Mouse (Mus musculus) frontal cortex, adult (tissue): ENCODE results near the gene Zfp326.
A peak's percentile ranks its signal among the peaks of the same experiment; 100 is the strongest.

Experiments used
- ATAC-seq: cut with Nextera tagmentation; 2 replicates; pipeline ENCODE4 v1.9.2; 2017; ENCODE audit warnings: mild to moderate bottlenecking, moderate library complexity, mixed read lengths; ENCODE audit not compliant: low TSS enrichment

Zfp326 gene

GRCm38 (mm10) chr5:105867427-105867826, 8.9 kb upstream of the Zfp326 start:
- ATAC-seq: no peak

DNA sequence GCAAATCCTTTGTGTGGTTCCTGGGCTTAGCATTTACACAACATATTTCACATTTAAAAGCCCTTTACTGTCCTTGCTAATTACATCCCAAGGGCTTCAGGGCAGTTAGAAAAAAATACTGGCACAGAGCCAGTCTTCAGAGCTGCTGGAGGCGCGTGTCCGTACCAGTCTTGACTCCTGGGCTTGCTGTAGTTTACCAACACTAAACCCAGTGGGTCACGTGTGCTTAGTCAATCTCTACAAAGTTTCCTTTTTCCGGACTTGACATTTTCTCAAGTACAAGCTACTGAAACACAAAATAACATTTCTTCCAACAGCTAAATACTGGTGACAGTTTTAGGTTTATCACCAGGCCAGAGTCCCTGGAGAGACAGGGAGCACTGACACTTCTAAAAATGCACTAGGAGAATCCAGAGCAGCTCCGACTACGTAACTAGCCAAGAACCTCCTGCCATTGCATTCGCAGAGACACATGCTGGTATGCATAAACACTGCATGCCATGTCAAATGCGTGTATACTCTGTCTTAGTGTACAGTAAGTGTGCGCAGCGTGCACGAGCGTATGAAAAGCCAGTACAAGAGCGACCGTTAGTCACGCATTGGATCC, 8.4 kb upstream of the Zfp326 start:
- ATAC-seq: 0 out of 2 replicates have a peak, but pooled peaks have one; percentile 23

DNA sequence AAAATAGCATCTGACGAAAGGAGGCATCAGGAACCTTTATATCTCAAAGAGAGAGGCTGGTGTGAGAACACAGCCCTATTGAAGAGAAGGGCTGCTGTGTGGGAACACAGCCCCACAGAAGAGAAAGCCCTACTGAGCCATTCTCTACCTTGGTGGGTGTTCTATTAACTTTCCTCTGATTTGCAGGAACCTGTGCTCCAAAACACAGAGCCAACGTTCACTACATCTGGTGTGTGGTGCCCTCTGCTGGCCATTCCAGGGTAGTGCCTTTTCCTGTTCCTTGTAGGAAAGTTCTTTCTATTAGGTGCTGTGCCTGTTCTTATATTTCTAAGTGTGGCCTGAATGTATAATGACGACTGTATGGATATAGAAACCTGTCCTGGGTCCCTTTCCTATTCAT, 7.8 kb upstream of the Zfp326 start:
- peak; percentile 85 for ATAC-seq

DNA sequence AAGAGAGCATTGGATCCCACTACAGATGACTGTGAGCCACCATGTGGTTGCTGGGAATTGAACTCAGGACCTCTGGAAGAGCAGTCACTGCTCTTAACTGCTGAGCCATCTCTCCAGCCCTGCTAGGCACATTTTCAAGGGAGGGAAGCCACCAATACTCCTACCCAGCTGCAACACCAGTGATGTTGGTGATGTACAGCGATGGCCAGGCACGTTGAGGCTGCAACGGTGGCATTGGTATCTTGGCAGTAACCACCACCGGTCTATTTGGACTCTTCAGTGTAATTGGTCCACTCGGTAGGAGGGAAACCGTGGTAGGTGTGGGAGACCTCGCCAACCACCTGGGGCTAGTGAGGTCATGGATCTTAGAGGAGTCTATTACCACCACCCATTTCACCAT, 6.6 kb upstream of the Zfp326 start:
- no peak for ATAC-seq

DNA sequence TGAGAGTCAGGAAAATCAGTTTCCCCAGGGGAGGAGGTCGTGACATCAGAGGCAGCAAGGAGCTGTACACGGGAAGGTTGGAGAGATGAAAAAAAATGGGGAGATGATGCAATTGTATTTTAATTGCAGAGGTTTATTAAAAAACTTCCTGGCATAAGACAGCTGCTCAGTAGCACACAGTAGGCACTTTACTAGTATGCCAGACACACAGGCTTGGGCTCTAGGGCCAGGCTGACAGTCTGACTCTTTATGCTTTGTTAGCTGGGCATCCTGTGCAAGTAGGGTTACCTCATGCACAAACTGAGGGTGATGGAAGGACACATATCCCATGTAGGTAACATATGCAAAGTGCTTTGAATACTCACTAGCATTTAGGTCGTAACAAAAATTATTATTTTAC, 5.2 kb upstream of the Zfp326 start:
- ATAC-seq: no peak

DNA sequence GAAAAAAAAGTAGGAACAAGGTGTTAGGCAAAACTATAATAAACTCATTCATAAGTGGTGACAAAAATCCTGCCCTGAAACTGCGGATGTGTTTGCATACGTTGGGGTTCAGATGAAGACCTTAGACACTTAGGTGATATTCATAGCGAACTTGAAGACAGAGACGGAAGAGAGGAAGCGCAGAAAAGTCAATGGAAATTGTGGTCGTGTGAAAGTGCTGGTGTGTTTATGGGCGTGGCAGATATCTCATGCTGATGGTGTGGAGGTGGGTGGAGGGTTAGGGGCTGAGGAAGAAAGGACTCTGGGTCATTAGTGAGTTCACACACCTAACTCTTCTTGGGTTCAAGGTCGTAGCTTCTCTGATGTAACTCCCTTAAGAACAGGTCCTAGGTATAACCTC, 4.2 kb upstream of the Zfp326 start:
- ATAC-seq: no peak

- no peak for ATAC-seq
Observed at GRCm38 (mm10) chr5:105872916-105873315, 3.4 kb upstream of the Zfp326 start.

DNA sequence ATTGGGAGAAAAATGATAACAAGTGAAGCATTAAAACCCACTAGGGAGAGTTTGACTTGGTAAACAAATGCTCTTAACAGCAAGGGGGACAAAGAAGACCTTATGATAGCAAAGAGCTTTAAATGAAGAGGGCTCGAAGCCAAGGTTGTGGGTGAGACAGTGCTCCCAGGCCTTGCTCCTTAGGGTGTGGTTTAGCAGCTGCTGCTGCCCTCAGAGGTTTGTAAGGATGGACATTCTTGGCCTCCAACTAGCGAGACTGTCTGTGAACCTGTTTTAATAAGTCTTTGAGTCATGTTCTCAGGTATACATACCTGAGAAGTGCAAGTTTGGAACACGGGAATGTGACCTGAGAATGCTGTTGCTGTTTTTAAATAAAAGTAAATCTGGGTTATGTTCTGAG, 2.6 kb upstream of the Zfp326 start:
- no peak for ATAC-seq

- no peak for ATAC-seq
Observed at GRCm38 (mm10) chr5:105874476-105874875, 1.9 kb upstream of the Zfp326 start.

- ATAC-seq: peak; percentile 4; the same call in 1 of the 2 replicates
Observed at GRCm38 (mm10) chr5:105876925-105877774, 785 bp downstream of the Zfp326 start.

GRCm38 (mm10) chr5:105887317-105887716, 11.0 kb downstream of the Zfp326 start:
- ATAC-seq: no peak

DNA sequence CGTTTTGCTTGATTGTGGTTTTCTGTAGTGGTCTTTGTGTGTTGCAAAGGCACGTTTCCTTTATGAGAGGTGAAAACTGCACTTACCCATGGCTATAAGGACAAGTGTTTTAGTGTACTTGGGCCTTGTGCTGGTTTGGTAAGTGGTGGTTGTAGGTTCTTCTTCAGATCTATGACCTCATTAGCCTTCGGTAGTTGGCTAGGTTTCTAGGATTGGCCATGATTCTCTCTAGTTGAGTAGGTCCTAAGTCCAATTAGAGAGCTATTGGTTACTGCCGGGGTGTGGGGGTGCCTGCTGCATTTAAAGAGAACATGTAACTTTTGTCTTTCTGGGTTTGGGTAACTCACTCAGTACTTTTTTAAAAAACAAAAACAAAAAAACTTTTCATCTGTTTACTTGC, 21.8 kb downstream of the Zfp326 start:
- no peak for ATAC-seq

- ATAC-seq: no peak
Observed at GRCm38 (mm10) chr5:105909209-105909608, 32.8 kb downstream of the Zfp326 start.

GRCm38 (mm10) chr5:105909671-105910070, 33.3 kb downstream of the Zfp326 start:
- peak; percentile 94 for ATAC-seq

GRCm38 (mm10) chr5:105911498-105911897, 35.1 kb downstream of the Zfp326 start:
- no peak for ATAC-seq

GRCm38 (mm10) chr5:105917398-105917797, 41.0 kb downstream of the Zfp326 start:
- no peak for ATAC-seq

GRCm38 (mm10) chr5:105918289-105918688, 41.9 kb downstream of the Zfp326 start:
- no peak for ATAC-seq

- ATAC-seq: no peak
Observed at GRCm38 (mm10) chr5:105922818-105923487, 46.6 kb downstream of the Zfp326 start.

GRCm38 (mm10) chr5:105924347-105924746, 48.0 kb downstream of the Zfp326 start:
- ATAC-seq: no peak

GRCm38 (mm10) chr5:105925568-105926255, 49.3 kb downstream of the Zfp326 start:
- peak; percentile 44; the same call in 1 of the 2 replicates for ATAC-seq

GRCm38 (mm10) chr5:105930282-105930681, 53.9 kb downstream of the Zfp326 start:
- no peak for ATAC-seq

DNA sequence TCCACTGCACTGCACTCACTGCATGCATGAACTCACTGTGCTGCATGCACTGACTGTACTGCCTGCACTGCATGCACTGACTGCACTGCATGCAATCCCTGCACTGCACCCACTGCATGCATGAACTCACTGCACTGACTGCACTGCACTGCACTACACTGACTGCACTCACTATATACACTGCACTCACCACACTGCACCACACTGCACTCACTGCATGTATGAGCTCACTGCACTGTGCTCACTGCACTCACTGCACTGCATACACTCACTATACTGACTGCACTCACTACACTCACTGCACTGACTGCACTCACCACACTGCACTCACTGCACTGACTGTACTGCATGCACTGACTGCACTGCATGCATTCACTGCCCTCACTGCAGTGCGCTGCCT, 56.0 kb downstream of the Zfp326 start:
- no peak for ATAC-seq
